Mouse (Mus musculus): ENCODE measurements around the gene Hdgfl2. TPM values are rescaled to one million over a fixed set of nuclear protein-coding genes. Genes with fewer than 3 reads are reported as not detected.
"Not testable (repeated sequence)": the region's sequence is repeated elsewhere in the genome, so short reads cannot be mapped to it uniquely, and the experiment has no call there.

Gene Hdgfl2
- polyA plus RNA-seq, 1 experiment from 2014 or later: 38.4 TPM

- Histone ChIP-seq H3K9me3 (ENCODE audit: control insufficient read depth, low read length) (no peaks in the 10 kb centered on the region), H3K36me3 (ENCODE audit: control insufficient read depth, insufficient read depth, low read length) (peaks cover 14% of the 10 kb centered on the region), H3K4me2 (replicated peaks; ENCODE audit: low read depth) (no peak overlapping the region), H3K9ac (ENCODE audit: low read length) (no peak overlapping the region), H3K4me1 (replicated peaks; ENCODE audit: control insufficient read depth, insufficient read depth) (no peaks in the 10 kb centered on the region), H3K27me3 (ENCODE audit: control insufficient read depth, insufficient read depth, low read length) (no peaks in the 10 kb centered on the region), H3K27ac (replicated peaks) (no peak overlapping the region), H3K4me3 (ENCODE audit: low read depth, low read length) (no peak overlapping the region)
- DNase-seq (ENCODE audit: low spot score) (no peak), ATAC-seq (ENCODE audit: low FRiP score, low TSS enrichment) (no peak)
- 94% methylated on average over 8 of the region's 8 CpGs for WGBS
- no peak for TF ChIP-seq EP300 (optimal IDR thresholded peaks at IDR 0.05)
- no peak for TF ChIP-seq CTCF (IDR thresholded peaks at IDR 0.05; ENCODE audit: low read depth)
These were observed 24.2 kb downstream of the Hdgfl2 start for GRCm38 (mm10) chr17:56103465-56104285.

DNA sequence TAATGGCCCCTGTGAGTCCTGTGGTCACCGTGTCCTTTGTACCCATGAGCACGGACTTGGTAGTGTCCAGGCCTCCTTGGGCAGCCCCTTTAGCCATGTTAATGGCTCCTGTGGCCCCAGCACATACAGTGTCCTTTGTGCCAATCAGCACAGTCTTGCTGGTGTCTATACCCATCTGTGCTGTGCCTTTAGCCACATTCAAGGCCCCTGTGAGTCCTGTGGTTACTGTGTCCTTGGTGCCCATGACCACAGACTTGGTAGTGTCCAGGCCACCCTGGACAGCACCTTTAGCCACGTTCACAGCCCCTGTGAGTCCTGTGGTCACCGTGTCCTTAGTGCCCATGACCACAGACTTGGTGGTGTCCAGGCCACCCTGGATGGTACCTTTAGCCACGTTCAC, 25.4 kb downstream of the Hdgfl2 start:
- 89% methylated on average over 2 of the region's 5 CpGs for WGBS
- H3K9me3 ChIP-seq (ENCODE audit: control insufficient read depth, low read length); H3K9ac ChIP-seq (ENCODE audit: low read length); H3K4me1 ChIP-seq (replicated peaks; ENCODE audit: control insufficient read depth, insufficient read depth); ATAC-seq (ENCODE audit: low FRiP score, low TSS enrichment); H3K36me3 ChIP-seq (ENCODE audit: control insufficient read depth, insufficient read depth, low read length); H3K27ac ChIP-seq (replicated peaks); DNase-seq (ENCODE audit: low spot score); H3K4me2 ChIP-seq (replicated peaks; ENCODE audit: low read depth); H3K27me3 ChIP-seq (ENCODE audit: control insufficient read depth, insufficient read depth, low read length); H3K4me3 ChIP-seq (ENCODE audit: low read depth, low read length): not testable (repeated sequence)

- H3K27me3 ChIP-seq (ENCODE audit: control insufficient read depth, insufficient read depth, low read length); H3K36me3 ChIP-seq (ENCODE audit: control insufficient read depth, insufficient read depth, low read length); H3K4me2 ChIP-seq (replicated peaks; ENCODE audit: low read depth); H3K27ac ChIP-seq (replicated peaks); H3K9ac ChIP-seq (ENCODE audit: low read length); H3K4me1 ChIP-seq (replicated peaks; ENCODE audit: control insufficient read depth, insufficient read depth); H3K9me3 ChIP-seq (ENCODE audit: control insufficient read depth, low read length); H3K4me3 ChIP-seq (ENCODE audit: low read depth, low read length); DNase-seq (ENCODE audit: low spot score); ATAC-seq (ENCODE audit: low FRiP score, low TSS enrichment): not testable (repeated sequence)
- WGBS: 96% methylated on average over 4 of the region's 4 CpGs
These were observed 27.0 kb downstream of the Hdgfl2 start for GRCm38 (mm10) chr17:56106436-56106835.

DNA sequence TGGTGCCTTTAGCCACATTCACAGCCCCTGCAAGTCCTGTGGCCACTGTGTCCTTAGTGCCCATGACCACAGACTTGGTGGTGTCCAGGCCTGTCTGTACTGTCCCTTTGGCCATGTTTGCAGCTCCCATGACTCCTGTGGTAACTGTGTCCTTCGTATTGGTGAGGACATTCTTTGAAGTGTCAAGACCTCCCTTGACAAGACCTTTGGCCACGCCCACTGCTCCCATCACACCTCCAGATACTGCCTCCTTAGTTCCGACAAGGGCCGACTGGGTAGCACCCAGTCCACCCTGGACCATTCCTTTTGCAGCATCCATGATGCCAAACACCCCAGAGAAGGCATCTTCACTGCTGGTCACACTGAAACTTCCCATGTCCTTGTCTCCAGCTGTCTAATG, 27.5 kb downstream of the Hdgfl2 start:
- no peaks in the 10 kb centered on the region for H3K4me1 ChIP-seq (replicated peaks; ENCODE audit: control insufficient read depth, insufficient read depth)
- DNase-seq (ENCODE audit: low spot score) (no peak), ATAC-seq (ENCODE audit: low FRiP score, low TSS enrichment) (no peak)
- no peak for TF ChIP-seq EP300 (optimal IDR thresholded peaks at IDR 0.05)
- TF ChIP-seq CTCF (IDR thresholded peaks at IDR 0.05; ENCODE audit: low read depth): no peak
- H3K9ac ChIP-seq (ENCODE audit: low read length): no peak overlapping the region
- WGBS: 71% methylated on average over 4 of the region's 4 CpGs
- H3K9me3 ChIP-seq (ENCODE audit: control insufficient read depth, low read length): no peaks in the 10 kb centered on the region
- H3K4me3 ChIP-seq (ENCODE audit: low read depth, low read length): no peak overlapping the region
- no peak overlapping the region for H3K27ac ChIP-seq (replicated peaks)
- H3K36me3 ChIP-seq (ENCODE audit: control insufficient read depth, insufficient read depth, low read length): no peaks in the 10 kb centered on the region; the same call in 1 of the 2 replicates
- H3K27me3 ChIP-seq (ENCODE audit: control insufficient read depth, insufficient read depth, low read length): no peaks in the 10 kb centered on the region
- H3K4me2 ChIP-seq (replicated peaks; ENCODE audit: low read depth): no peak overlapping the region

DNA sequence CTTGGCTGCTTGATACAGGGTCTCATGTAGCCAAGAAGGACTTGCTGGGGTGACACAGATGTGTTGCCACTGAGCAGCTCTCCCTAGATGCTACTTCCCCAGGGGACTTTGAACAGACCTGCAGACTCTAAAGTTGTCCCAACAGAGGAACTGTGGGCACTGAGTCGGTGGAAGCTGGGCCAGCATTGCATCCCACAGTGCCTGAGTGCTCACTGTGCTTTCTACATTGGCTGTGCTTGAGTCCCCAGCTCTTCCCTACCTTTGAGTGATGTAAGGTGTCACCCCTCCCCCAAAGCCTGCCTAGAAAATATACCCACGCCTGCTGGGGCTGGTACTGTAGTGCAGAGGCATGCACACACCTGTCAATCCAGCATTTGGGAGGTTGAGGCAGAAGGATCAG, 28.3 kb downstream of the Hdgfl2 start:
- no peak overlapping the region for H3K4me2 ChIP-seq (replicated peaks; ENCODE audit: low read depth)
- no peaks in the 10 kb centered on the region for H3K4me1 ChIP-seq (replicated peaks; ENCODE audit: control insufficient read depth, insufficient read depth)
- H3K36me3 ChIP-seq (ENCODE audit: control insufficient read depth, insufficient read depth, low read length): no peaks in the 10 kb centered on the region; the same call in 1 of the 2 replicates
- H3K27ac ChIP-seq (replicated peaks): no peak overlapping the region
- no peak overlapping the region for H3K4me3 ChIP-seq (ENCODE audit: low read depth, low read length)
- H3K9me3 ChIP-seq (ENCODE audit: control insufficient read depth, low read length): no peaks in the 10 kb centered on the region
- TF ChIP-seq CTCF (IDR thresholded peaks at IDR 0.05; ENCODE audit: low read depth) (no peak), EP300 (optimal IDR thresholded peaks at IDR 0.05) (no peak)
- ATAC-seq (ENCODE audit: low FRiP score, low TSS enrichment): no peak
- 66% methylated on average over 2 of the region's 2 CpGs for WGBS
- H3K9ac ChIP-seq (ENCODE audit: low read length): no peak overlapping the region
- DNase-seq (ENCODE audit: low spot score): no peak
- no peaks in the 10 kb centered on the region for H3K27me3 ChIP-seq (ENCODE audit: control insufficient read depth, insufficient read depth, low read length)

DNA sequence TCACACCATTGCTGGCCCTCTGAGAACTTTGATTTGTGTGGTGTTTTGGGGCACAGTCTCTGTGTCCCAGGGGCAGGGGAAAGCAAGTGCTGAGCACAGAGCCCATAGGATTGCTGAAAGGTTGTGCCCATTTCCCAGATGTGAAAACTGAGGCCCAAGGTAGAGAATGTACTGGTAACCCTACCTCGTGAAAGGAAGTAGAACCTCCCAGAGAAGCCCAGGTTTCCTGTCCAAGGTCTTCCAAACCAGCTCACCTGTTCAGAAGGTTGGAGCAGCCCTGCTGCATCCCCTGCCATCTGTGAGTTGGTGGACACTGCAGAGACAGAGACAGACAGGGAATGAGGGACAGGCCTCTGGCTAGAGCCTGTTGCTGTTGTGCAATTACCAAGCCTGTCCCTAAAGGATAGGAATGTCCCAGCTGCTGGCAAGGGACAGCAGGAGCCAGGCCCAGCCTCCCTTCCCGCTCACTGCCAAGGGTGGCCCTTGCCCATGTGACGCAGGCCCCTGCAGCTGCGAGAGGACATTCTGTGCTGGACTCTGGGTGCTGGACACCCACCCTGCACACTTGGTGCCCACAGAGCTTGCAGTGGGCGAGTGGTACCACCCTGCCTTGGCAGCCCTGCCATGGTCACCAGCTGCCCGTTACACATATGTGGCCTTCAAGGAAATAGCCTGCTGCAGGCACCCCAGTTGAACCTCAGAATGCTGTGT, 29.1 kb downstream of the Hdgfl2 start:
- peak overlapping the region; percentile 24; the same call in 1 of the 2 replicates for H3K27ac ChIP-seq (replicated peaks)
- H3K36me3 ChIP-seq (ENCODE audit: control insufficient read depth, insufficient read depth, low read length): no peaks in the 10 kb centered on the region; the same call in 1 of the 2 replicates
- ATAC-seq (ENCODE audit: low FRiP score, low TSS enrichment) (peak; percentile 12; the same call in 1 of the 2 replicates), DNase-seq (ENCODE audit: low spot score) (no peak)
- H3K9ac ChIP-seq (ENCODE audit: low read length): no peak overlapping the region; the same call in 1 of the 2 replicates
- peak overlapping the region; percentile 31; the same call in 1 of the 2 replicates for H3K4me2 ChIP-seq (replicated peaks; ENCODE audit: low read depth)
- H3K4me1 ChIP-seq (replicated peaks; ENCODE audit: control insufficient read depth, insufficient read depth): no peaks in the 10 kb centered on the region
- H3K4me3 ChIP-seq (ENCODE audit: low read depth, low read length): peak overlapping the region; percentile 15; the same call in 1 of the 2 replicates
- H3K27me3 ChIP-seq (ENCODE audit: control insufficient read depth, insufficient read depth, low read length): no peaks in the 10 kb centered on the region
- H3K9me3 ChIP-seq (ENCODE audit: control insufficient read depth, low read length): no peaks in the 10 kb centered on the region
- WGBS: 73% methylated on average over 6 of the region's 6 CpGs
- TF ChIP-seq EP300 (optimal IDR thresholded peaks at IDR 0.05): no peak
- TF ChIP-seq CTCF (IDR thresholded peaks at IDR 0.05; ENCODE audit: low read depth): no peak

Measured in stomach, postnatal 0 days (tissue).